Mouse (Mus musculus) brain, embryonic 14.5 days (tissue): ENCODE measurements around the gene Rarres2.

ENCODE experiments used
- CTCF ChIP-seq: fragments of 200-500 bp; IDR thresholded peaks from 2 replicates; pipeline ENCODE4 v1.5.1; 2012; ENCODE audit warnings: inconsistent platforms, mild to moderate bottlenecking, moderate library complexity, borderline replicate concordance; ENCODE audit not compliant: insufficient read depth, insufficient read length; ENCODE audit errors: extremely low read depth
- POLR2A ChIP-seq: fragments of 200-500 bp; IDR thresholded peaks from 2 replicates; pipeline ENCODE4 v1.6.1; 2012; ENCODE audit warnings: mild to moderate bottlenecking, inconsistent platforms, borderline replicate concordance; ENCODE audit not compliant: poor library complexity, insufficient read depth, insufficient read length, severe bottlenecking; ENCODE audit errors: extremely low read depth

DNA sequence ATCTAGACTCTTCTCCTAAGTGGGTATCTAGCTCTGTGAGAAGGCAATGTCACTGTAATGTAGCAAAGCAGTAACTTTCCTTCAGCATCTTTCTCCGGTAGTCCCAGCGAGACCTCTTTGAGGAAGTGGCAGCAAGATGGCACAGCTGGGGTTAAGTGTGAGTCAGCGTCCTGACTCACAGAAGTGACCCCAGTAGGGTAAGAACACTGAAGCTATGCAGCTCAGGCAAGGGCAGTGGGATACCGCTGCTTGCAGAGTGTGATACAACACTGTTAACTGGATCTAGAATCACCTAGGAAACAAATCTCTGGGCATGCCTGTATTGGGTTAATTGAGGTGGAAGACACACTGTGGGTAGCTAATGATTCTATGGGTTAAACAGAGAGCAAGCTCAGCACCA lies 36.5 kb downstream of the Rarres2 start:
- no peak for TF ChIP-seq POLR2A
- no peak for TF ChIP-seq CTCF
